Mouse (Mus musculus) urinary bladder, adult 2 months (tissue): Measurements from ENCODE around the gene Top3a. TPM values are rescaled to one million over a fixed set of nuclear protein-coding genes. Genes with fewer than 3 reads are reported as not detected.

Source experiments
- DNase-seq: peaks from one replicate; pipeline ENCODE4 v3.0.0; 2022; ENCODE audit warnings: low spot score
- polyA plus RNA-seq: library from polyadenylated mRNA; depleted of rRNA; stranded (reverse); fragments of >200 nt; gene quantifications from 2 replicates; pipeline ENCODE4 v1.2.3, GENCODE M21; 2012

Top3a gene
- polyA plus RNA-seq, 1 experiment: 7.3 TPM

DNA sequence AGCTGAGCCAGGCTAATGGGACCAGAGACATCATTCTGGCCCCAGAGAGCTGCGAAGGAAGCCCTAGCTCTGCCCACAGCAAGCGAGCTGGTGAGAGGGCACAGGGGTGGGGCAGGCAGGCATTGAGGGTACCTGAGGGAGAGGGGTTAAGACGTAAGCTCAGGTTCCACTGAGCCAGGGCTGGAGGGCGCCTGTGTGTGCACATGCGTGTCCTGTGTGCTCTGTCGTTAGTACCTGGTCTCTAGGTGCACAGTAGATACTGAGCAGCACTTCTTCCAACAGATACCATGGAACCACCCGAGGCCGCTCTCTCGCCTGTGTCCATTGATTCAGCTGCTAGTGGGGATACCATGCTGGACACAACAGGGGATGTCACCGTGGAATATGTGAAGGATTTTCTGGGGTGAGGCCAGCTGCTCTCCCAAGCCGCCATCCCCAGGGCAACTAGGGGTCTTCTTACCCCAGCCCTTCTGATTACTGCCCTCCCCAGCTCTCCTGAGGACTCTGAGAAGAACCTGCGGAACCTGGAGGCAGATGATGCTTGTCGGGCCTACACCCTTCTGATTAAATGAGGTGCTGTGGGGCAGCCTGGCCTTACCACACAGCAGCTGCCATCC, 64.4 kb downstream of the Top3a start:
- no peak for DNase-seq

DNA sequence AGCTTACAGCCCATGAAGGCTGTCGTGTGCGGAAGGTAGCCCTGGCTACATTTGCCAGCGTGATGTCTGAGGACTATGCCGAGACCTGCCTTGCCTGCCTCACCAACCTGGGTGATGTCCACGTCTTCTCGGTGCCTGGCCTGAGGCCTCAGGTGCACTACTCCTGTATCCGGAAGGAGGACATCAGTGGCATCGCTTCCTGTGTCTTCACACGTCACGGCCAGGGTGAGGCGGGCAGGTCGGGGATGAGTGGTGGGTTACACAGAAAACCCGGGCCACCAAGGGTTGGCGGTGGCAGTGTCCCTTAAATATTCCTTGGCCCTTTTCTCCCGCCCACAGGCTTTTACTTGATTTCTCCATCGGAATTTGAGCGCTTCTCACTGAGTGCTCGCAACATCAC, 65.1 kb downstream of the Top3a start:
- no peak for DNase-seq

DNA sequence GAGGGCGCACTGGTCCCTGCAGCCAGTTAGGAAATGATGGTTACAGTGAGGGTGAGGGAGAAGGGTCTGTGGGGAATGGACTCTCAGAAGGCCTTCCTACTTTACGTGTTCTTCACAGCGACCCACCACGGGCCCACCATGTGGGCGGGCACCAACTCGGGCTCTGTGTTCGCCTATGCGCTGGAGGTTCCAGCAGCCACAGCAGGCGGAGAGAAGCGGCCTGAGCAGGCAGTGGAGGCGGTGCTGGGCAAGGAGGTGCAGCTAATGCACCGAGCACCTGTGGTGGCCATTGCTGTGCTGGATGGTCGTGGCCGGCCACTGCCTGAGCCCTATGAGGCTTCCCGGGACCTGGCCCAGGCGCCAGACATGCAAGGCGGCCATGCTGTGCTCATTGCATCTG, 65.9 kb downstream of the Top3a start:
- no peak for DNase-seq

DNA sequence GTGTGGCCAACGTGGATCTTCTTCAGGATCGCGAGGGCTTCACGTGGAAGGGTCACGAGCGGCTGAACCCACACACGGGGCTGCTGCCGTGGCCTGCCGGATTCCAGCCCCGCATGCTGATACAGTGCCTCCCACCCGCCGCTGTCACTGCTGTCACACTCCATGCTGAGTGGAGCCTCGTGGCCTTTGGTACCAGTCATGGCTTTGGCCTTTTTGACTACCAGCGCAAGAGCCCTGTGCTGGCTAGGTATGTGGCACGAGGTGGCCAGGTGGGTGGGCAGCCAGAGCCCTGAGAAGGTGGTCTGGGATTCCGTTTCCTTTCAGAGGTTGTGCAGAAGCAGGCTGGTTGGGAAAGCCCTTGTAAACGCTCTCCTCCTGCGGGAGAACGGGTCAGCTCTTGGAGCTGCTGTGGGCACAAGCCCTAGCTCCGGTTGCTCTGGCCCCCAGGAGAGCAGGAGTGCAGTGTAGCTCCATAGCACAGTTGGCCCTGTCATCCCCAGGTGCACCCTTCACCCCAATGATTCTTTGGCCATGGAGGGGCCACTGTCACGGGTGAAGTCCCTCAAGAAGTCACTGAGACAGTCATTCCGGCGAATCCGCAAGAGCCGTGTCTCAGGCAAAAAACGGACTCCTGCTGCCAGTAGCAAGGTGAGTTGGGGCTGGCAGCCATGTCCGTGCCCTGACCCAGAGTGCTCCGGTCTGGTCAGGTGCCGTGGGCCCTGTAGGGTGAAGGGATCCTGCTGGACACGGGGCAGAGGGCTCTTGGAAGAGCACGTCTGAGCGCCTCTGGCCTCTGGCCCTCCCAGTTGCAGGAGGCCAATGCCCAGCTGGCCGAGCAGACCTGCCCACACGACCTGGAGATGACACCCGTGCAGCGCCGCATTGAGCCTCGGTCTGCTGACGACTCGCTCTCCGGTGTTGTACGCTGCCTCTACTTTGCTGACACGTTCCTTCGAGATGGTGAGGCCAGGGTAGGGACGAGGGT, 67.4 kb downstream of the Top3a start:
- DNase-seq: no peak

- no peak for DNase-seq
Observed at GRCm38 (mm10) chr11:60708631-60709030, 68.5 kb downstream of the Top3a start.

- DNase-seq: peak; percentile 72
Observed at GRCm38 (mm10) chr11:60707672-60708071, 69.5 kb downstream of the Top3a start.

GRCm38 (mm10) chr11:60706696-60707480, 70.3 kb downstream of the Top3a start:
- peak; percentile 23 for DNase-seq

DNA sequence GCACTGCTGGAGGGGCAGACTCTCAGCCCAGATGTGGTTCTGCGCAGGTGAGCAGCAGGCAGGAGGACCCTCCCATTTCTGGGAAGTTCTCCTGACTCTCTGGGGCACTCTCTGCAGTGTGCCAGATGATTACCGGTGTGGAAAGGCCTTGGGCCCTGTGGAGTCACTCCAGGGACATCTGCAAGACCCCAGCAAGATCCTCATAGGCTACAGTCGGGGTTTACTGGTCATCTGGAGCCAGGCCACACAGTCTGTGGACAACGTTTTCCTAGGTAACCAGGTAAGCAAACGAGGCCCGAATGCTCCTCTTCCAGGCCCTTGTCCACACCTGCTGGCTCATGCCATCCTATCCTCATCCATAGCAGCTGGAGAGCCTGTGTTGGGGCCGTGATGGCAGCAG, 71.1 kb downstream of the Top3a start:
- peak; percentile 20 for DNase-seq

DNA sequence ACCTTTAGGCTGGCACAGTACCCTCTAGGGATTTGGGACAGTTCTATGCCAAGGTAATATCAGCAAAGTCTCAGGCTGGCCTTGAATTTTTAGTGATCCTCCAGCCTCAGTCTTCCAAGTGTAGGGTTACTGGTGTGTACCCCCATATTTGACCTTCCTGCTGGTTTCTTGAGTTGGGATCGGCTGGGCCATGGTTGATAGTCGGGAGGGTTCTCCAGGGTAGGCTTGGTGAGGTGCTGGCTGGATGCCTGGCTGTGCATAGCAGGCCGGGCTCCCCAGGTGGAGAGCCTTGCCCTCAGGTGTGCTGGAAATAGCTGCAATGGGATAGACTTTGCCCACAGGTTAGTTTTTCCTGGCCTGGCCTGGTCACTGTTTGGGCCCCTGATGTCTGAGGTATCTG, 71.9 kb downstream of the Top3a start:
- no peak for DNase-seq

- DNase-seq: no peak
Observed at GRCm38 (mm10) chr11:60704023-60704880, 72.9 kb downstream of the Top3a start.

DNA sequence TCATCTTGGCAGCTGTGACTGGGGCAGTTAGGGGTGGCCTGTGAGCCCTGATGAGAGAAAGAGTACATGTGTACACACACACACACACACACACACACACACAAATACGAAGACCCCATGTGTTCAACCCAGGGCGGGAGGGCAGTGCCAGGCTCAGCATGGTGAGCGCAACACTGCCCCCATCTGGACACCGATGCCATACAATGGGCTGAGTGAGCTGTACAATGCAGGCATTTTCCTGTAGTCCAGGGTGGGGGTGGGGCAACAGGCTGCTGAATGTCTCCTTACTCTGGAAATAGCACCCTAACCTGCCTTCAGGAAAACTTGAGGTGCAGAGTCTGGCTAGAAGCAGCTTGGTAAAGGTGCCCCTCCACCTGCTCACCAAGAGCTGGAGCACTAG, 74.0 kb downstream of the Top3a start:
- peak; percentile 26 for DNase-seq

GRCm38 (mm10) chr11:60701611-60702010, 75.6 kb downstream of the Top3a start:
- no peak for DNase-seq

DNA sequence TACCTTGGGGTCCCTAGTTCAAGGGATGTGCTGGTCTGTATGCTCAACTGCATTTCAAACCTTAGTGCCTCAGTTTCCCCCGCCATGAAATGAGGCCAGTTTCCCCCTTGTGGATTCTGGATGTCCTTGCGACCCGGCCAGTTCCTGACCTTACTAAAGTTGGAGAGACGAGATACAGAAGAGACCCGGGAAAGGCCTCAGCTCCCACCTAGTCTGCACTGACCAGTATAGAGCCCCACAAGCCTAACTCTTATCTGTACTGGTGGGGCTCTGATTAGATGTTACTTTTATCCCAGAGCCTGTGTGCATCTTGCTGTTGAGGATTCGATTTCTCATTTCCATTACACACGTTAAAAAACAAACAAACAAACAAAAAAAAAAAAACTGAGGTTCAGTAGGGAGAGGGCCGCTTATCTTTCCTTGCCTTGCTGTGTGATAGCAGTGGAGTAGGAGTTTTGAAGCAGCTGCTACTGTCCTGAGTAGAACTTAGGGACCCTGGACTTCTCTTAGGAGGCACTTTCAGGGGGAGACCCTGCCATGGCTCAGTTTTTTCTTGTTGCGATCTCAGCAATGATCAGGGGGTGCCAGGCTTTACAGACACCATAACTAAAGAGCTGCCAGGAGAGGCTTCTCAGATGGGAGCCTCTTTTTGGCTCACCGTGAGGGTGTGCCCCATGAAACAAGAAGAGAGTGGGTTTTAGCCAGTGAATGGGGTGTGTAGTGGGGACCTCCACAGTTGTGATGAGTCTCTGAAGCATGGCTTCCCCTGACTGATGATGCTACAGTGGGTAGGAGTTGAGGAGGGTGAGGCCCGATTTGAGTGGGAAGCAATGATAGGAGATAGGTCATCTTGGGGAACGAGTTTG, 76.6 kb downstream of the Top3a start:
- no peak for DNase-seq

- peak; percentile 79 for DNase-seq
Observed at GRCm38 (mm10) chr11:60699524-60700075, 77.6 kb downstream of the Top3a start, which contains the start of gene Llgl1. Gene Llgl1, plus strand, starts transcription at chr11:60699723.

GRCm38 (mm10) chr11:60698806-60699523, 78.2 kb downstream of the Top3a start:
- DNase-seq: peak; percentile 40

- no peak for DNase-seq
Observed at GRCm38 (mm10) chr11:60697561-60697960, 79.6 kb downstream of the Top3a start.

- no peak for DNase-seq
Observed at GRCm38 (mm10) chr11:60696165-60696564, 81.0 kb downstream of the Top3a start.
